Mouse (Mus musculus): ENCODE results near the gene Atp13a4.

GRCm38 (mm10) chr16:29384781-29385180, 159.9 kb downstream of the Atp13a4 start:
- TF ChIP-seq CTCF (IDR thresholded peaks at IDR 0.05; ENCODE audit: extremely low read depth, insufficient read length, insufficient replicate concordance, low read depth, low read length): no peak
- TF ChIP-seq POLR2A (IDR thresholded peaks at IDR 0.05; ENCODE audit: low read depth, low read length): no peak
